ENCODE assay signal across 14 mouse cellular contexts in genomic region chr7:115732824-115733223, GRCm38 (mm10).
"Had no signal": no experiment of that assay in that cellular context is flagged by ENCODE, and none has a peak within 500 bp of the region (broad histone marks: within the 10 kb centered on the region; RNA-seq: fewer than 3 reads in every experiment).

No protein-coding gene starts in this region.

- H3K4me1 ChIP-seq: liver, embryonic 13.5 days; lung, embryonic 15.5 days had no signal

- H3K4me2 ChIP-seq: liver, embryonic 13.5 days; lung, embryonic 15.5 days; midbrain, embryonic 12.5 days had no signal

- ATAC-seq: liver, postnatal 0 days; midbrain, embryonic 16.5 days had no signal

- H3K4me3 ChIP-seq: layer of hippocampus, adult 2 months; left cerebral cortex, adult 2 months; limb, embryonic 10.5 days; liver, embryonic 13.5 days; lung, embryonic 15.5 days; midbrain, embryonic 12.5 days had no signal

- H3K27ac ChIP-seq: layer of hippocampus, adult 2 months; left cerebral cortex, adult 2 months; limb, embryonic 10.5 days; liver, embryonic 13.5 days; lung, embryonic 15.5 days; midbrain, embryonic 12.5 days had no signal

- H3K9ac ChIP-seq: liver, embryonic 13.5 days; liver, postnatal 0 days; lung, embryonic 15.5 days; midbrain, embryonic 12.5 days had no signal

- DNase-seq: kidney, adult 11 months; kidney, adult 9 months; kidney, postnatal 10 days; kidney, postnatal 4 days; liver, embryonic 13.5 days; liver, postnatal 0 days; right cerebral cortex, postnatal 14 days; thymus, postnatal 4 days had no signal

- H3K9me3 ChIP-seq: limb, embryonic 10.5 days; liver, embryonic 13.5 days; lung, embryonic 15.5 days; midbrain, embryonic 12.5 days had no signal

- H3K36me3 ChIP-seq: limb, embryonic 10.5 days; liver, embryonic 13.5 days; lung, embryonic 15.5 days; midbrain, embryonic 12.5 days had no signal

- H3K27me3 ChIP-seq: liver, embryonic 13.5 days; lung, embryonic 15.5 days; midbrain, embryonic 12.5 days had no signal
